Mouse (Mus musculus) embryo, embryonic 9.5 days (tissue): ENCODE measurements at regions not wholly inside any gene's neighbourhood (a gene's known extent, or its start where the extent isn't known, plus 50 kb on each side); places are given as distances from the start of the nearest gene placed in this dataset.
"Not testable (repeated sequence)": the region's sequence is repeated elsewhere in the genome, so short reads cannot be mapped to it uniquely, and the experiment has no call there.

ENCODE experiments used
- DNase-seq: peaks from one replicate; pipeline ENCODE4 v3.0.0-alpha.2; 2017; ENCODE audit errors: extremely low spot score

- not testable (repeated sequence) for DNase-seq
Measured at GRCm38 (mm10) chr1:157622156-157622555, 115.6 kb downstream of the Sec16b start.

- no peak for DNase-seq
Measured at GRCm38 (mm10) chr1:157632586-157632985, 126.1 kb downstream of the Sec16b start.

- DNase-seq = no peak
Measured at GRCm38 (mm10) chr1:157633470-157633869, 126.9 kb downstream of the Sec16b start.

- DNase-seq = no peak
Measured at GRCm38 (mm10) chr1:157635776-157636175, 129.2 kb downstream of the Sec16b start.

- DNase-seq = no peak
Measured at GRCm38 (mm10) chr1:157643524-157643923, 137.0 kb downstream of the Sec16b start.

- no peak for DNase-seq
Measured at GRCm38 (mm10) chr1:157645682-157646421, 139.3 kb downstream of the Sec16b start.

- DNase-seq = no peak
Measured at GRCm38 (mm10) chr1:157655446-157655845, 148.9 kb downstream of the Sec16b start.

GRCm38 (mm10) chr1:157669626-157670025 is 163.1 kb downstream of the Sec16b start:
- no peak for DNase-seq

- DNase-seq = peak; percentile 24
Measured at GRCm38 (mm10) chr1:157684356-157684755, 177.8 kb downstream of the Sec16b start.

- DNase-seq = no peak
Measured at GRCm38 (mm10) chr1:157695198-157695597, 188.7 kb downstream of the Sec16b start.

- DNase-seq = no peak
Measured at GRCm38 (mm10) chr1:157703639-157704038, 197.1 kb downstream of the Sec16b start.

GRCm38 (mm10) chr1:157705364-157705763 is 198.8 kb downstream of the Sec16b start:
- no peak for DNase-seq

GRCm38 (mm10) chr1:157707256-157707655 is 200.7 kb downstream of the Sec16b start:
- no peak for DNase-seq

- no peak for DNase-seq
Measured at GRCm38 (mm10) chr1:157709117-157709516, 202.6 kb downstream of the Sec16b start.

GRCm38 (mm10) chr1:157710870-157711269 is 204.3 kb downstream of the Sec16b start:
- DNase-seq = no peak

- DNase-seq = no peak
Measured at GRCm38 (mm10) chr1:157712519-157712918, 206.0 kb downstream of the Sec16b start.

GRCm38 (mm10) chr1:157713851-157714250 is 207.3 kb downstream of the Sec16b start:
- no peak for DNase-seq

GRCm38 (mm10) chr1:157715632-157716031 is 209.1 kb downstream of the Sec16b start:
- no peak for DNase-seq

- DNase-seq = no peak
Measured at GRCm38 (mm10) chr1:157717131-157717530, 210.6 kb downstream of the Sec16b start.

GRCm38 (mm10) chr1:157721946-157722345 is 215.4 kb downstream of the Sec16b start:
- DNase-seq = no peak

GRCm38 (mm10) chr1:157731124-157731523 is 224.6 kb downstream of the Sec16b start:
- no peak for DNase-seq

- no peak for DNase-seq
Measured at GRCm38 (mm10) chr1:157740725-157741665, 234.5 kb downstream of the Sec16b start.

GRCm38 (mm10) chr1:157745611-157746010 is 239.1 kb downstream of the Sec16b start:
- peak; percentile 60 for DNase-seq
